Mouse (Mus musculus) embryonic facial prominence, embryonic 14.5 days (tissue): ENCODE data around the gene Mtf2. TPM values are rescaled to one million over a fixed set of nuclear protein-coding genes. Genes with fewer than 3 reads are reported as not detected.
"Not testable (repeated sequence)": the region's sequence is repeated elsewhere in the genome, so short reads cannot be mapped to it uniquely, and the experiment has no call there.

Experiments used
- ATAC-seq: fragments of 200-750 bp; cut with Nextera tagmentation; 2 replicates; pipeline ENCODE4 v1.8.0; 2017; ENCODE audit warnings: low read depth, moderate number of reproducible peaks, moderate TSS enrichment
- DNase-seq: peaks from one replicate; pipeline ENCODE4 v3.0.0-alpha.2; 2015; ENCODE audit warnings: low spot score
- H3K27ac ChIP-seq: fragments of 300-500 bp; sonication (generic); replicated peaks from 2 replicates; pipeline ENCODE4 v1.5.1; 2014; ENCODE audit warnings: low read depth, mild to moderate bottlenecking, low read length, moderate library complexity
- H3K27me3 ChIP-seq: fragments of 300-500 bp; sonication (generic); replicated peaks from 2 replicates; pipeline ENCODE4 v1.6.1; 2014; ENCODE audit warnings: low read length; ENCODE audit not compliant: control insufficient read depth, insufficient read depth
- H3K36me3 ChIP-seq: fragments of 300-500 bp; sonication (generic); 2 replicates; pipeline ENCODE4 v1.6.1; 2014; ENCODE audit warnings: low read length, mixed read lengths; ENCODE audit not compliant: control insufficient read depth, insufficient read depth
- H3K4me1 ChIP-seq: fragments of 300-500 bp; sonication (generic); 2 replicates; pipeline ENCODE4 v1.6.1; 2014; ENCODE audit warnings: antibody characterized with exemption, low read length; ENCODE audit not compliant: control insufficient read depth, insufficient read depth
- H3K4me2 ChIP-seq: fragments of 300-500 bp; sonication (generic); 2 replicates; pipeline ENCODE4 v1.6.1; 2014; ENCODE audit warnings: low read depth, mild to moderate bottlenecking, low read length, moderate library complexity, mixed read lengths
- H3K4me3 ChIP-seq: fragments of 300-500 bp; sonication (generic); 2 replicates; pipeline ENCODE4 v1.5.1; 2014; ENCODE audit warnings: low read depth, mild to moderate bottlenecking, low read length
- H3K9ac ChIP-seq: fragments of 300-500 bp; sonication (generic); 2 replicates; pipeline ENCODE4 v1.6.1; 2014; ENCODE audit warnings: low read depth, mild to moderate bottlenecking, low read length, moderate library complexity, mixed read lengths
- H3K9me3 ChIP-seq: fragments of 300-500 bp; sonication (generic); 2 replicates; pipeline ENCODE4 v1.6.1; 2016; ENCODE audit warnings: low read length; ENCODE audit not compliant: control insufficient read depth
- WGBS: fragments of 180-500 bp; shearing (Covaris S2); extraction: QIAGEN DNeasy Blood & Tissue Kit; methylation state at CpG from one replicate; pipeline ENCODE4 v1.1.7; 2014; 5-methylcytosine and 5-hydroxymethylcytosine counted together
- polyA plus RNA-seq: library from polyadenylated mRNA; unstranded; fragments of >200 nt; fragmentation: Nextera tagmentation; extraction: Ambion mirVana; gene quantifications from 2 replicates; pipeline ENCODE4 v1.2.1, GENCODE M21; 2014

Gene Mtf2
- polyA plus RNA-seq, 1 experiment from 2014 or later: 84.3 TPM

GRCm38 (mm10) chr5:108034194-108034593, 31.3 kb upstream of the Mtf2 start:
- H3K4me1 ChIP-seq: no peaks in the 10 kb centered on the region
- no peaks in the 10 kb centered on the region for H3K27me3 ChIP-seq
- H3K9ac ChIP-seq: no peak overlapping the region
- H3K4me3 ChIP-seq: no peak overlapping the region
- no peaks in the 10 kb centered on the region; the same call in 1 of the 2 replicates for H3K9me3 ChIP-seq
- 39% methylated on average over 3 of the region's 4 CpGs for WGBS
- H3K4me2 ChIP-seq: no peak overlapping the region
- ATAC-seq (no peak), DNase-seq (peak; percentile 82)
- no peaks in the 10 kb centered on the region for H3K36me3 ChIP-seq
- H3K27ac ChIP-seq: no peak overlapping the region

GRCm38 (mm10) chr5:108035523-108035922, 30.0 kb upstream of the Mtf2 start:
- ATAC-seq (peak; percentile 32; the same call in 1 of the 2 replicates), DNase-seq (peak; percentile 23)
- Histone ChIP-seq H3K4me3 (no peak overlapping the region), H3K27me3 (no peaks in the 10 kb centered on the region), H3K36me3 (no peaks in the 10 kb centered on the region), H3K4me2 (no peak overlapping the region), H3K4me1 (no peaks in the 10 kb centered on the region), H3K27ac (no peak overlapping the region), H3K9me3 (no peaks in the 10 kb centered on the region), H3K9ac (no peak overlapping the region)
- WGBS: 36% methylated on average over 2 of the region's 2 CpGs

GRCm38 (mm10) chr5:108042061-108042460, 23.4 kb upstream of the Mtf2 start:
- WGBS: 77% methylated on average over 5 of the region's 5 CpGs
- Histone ChIP-seq H3K27me3 (no peaks in the 10 kb centered on the region), H3K9ac (no peak overlapping the region), H3K27ac (no peak overlapping the region), H3K9me3 (no peaks in the 10 kb centered on the region), H3K4me2 (no peak overlapping the region), H3K36me3 (no peaks in the 10 kb centered on the region), H3K4me1 (no peaks in the 10 kb centered on the region), H3K4me3 (no peak overlapping the region)
- DNase-seq (no peak), ATAC-seq (no peak)

GRCm38 (mm10) chr5:108043908-108044307, 21.6 kb upstream of the Mtf2 start:
- Histone ChIP-seq H3K9ac (no peak overlapping the region), H3K9me3 (no peaks in the 10 kb centered on the region), H3K4me3 (no peak overlapping the region), H3K27ac (no peak overlapping the region), H3K36me3 (no peaks in the 10 kb centered on the region), H3K4me1 (no peaks in the 10 kb centered on the region), H3K4me2 (no peak overlapping the region), H3K27me3 (no peaks in the 10 kb centered on the region)
- DNase-seq (peak; percentile 28), ATAC-seq (no peak)
- 22% methylated on average over 1 of the region's 1 CpGs for WGBS

- Histone ChIP-seq H3K4me2 (no peak overlapping the region), H3K9me3 (no peaks in the 10 kb centered on the region), H3K9ac (no peak overlapping the region), H3K4me1 (no peaks in the 10 kb centered on the region), H3K36me3 (no peaks in the 10 kb centered on the region), H3K27ac (no peak overlapping the region), H3K4me3 (no peak overlapping the region), H3K27me3 (no peaks in the 10 kb centered on the region)
- peak; percentile 53; the same call in 1 of the 2 replicates for ATAC-seq
- WGBS: 4% methylated on average over 3 of the region's 3 CpGs
- peak; percentile 40 for DNase-seq
Measured at GRCm38 (mm10) chr5:108049711-108050268, 15.7 kb upstream of the Mtf2 start.

- no peak overlapping the region for H3K9ac ChIP-seq
- ATAC-seq (no peak), DNase-seq (no peak)
- H3K4me1 ChIP-seq: no peaks in the 10 kb centered on the region
- H3K4me2 ChIP-seq: no peak overlapping the region
- H3K27ac ChIP-seq: no peak overlapping the region
- no peak overlapping the region for H3K4me3 ChIP-seq
- no peaks in the 10 kb centered on the region for H3K9me3 ChIP-seq
- 78% methylated on average over 2 of the region's 2 CpGs for WGBS
- no peaks in the 10 kb centered on the region for H3K27me3 ChIP-seq
- H3K36me3 ChIP-seq: no peaks in the 10 kb centered on the region
Measured at GRCm38 (mm10) chr5:108051026-108051425, 14.4 kb upstream of the Mtf2 start.

GRCm38 (mm10) chr5:108051727-108052126, 13.7 kb upstream of the Mtf2 start:
- not testable (repeated sequence) for H3K9me3 ChIP-seq, ATAC-seq, H3K4me2 ChIP-seq, H3K36me3 ChIP-seq, H3K9ac ChIP-seq, H3K27ac ChIP-seq, H3K27me3 ChIP-seq, DNase-seq, H3K4me1 ChIP-seq, H3K4me3 ChIP-seq
- WGBS: 93% methylated on average over 9 of the region's 9 CpGs

- Histone ChIP-seq H3K27ac (no peak overlapping the region), H3K9me3 (no peaks in the 10 kb centered on the region), H3K9ac (no peak overlapping the region), H3K4me1 (no peaks in the 10 kb centered on the region), H3K27me3 (no peaks in the 10 kb centered on the region), H3K4me2 (no peak overlapping the region), H3K4me3 (no peak overlapping the region), H3K36me3 (no peaks in the 10 kb centered on the region)
- WGBS: 90% methylated on average over 1 of the region's 1 CpGs
- no peak for DNase-seq
- ATAC-seq: no peak
Measured at GRCm38 (mm10) chr5:108052200-108052599, 13.3 kb upstream of the Mtf2 start.

GRCm38 (mm10) chr5:108053566-108053965, 11.9 kb upstream of the Mtf2 start:
- 86% methylated on average over 6 of the region's 6 CpGs for WGBS
- H3K4me3 ChIP-seq: no peak overlapping the region
- no peaks in the 10 kb centered on the region for H3K36me3 ChIP-seq
- no peaks in the 10 kb centered on the region for H3K9me3 ChIP-seq
- H3K4me1 ChIP-seq: no peaks in the 10 kb centered on the region
- no peak overlapping the region for H3K27ac ChIP-seq
- H3K27me3 ChIP-seq: no peaks in the 10 kb centered on the region
- no peak for ATAC-seq
- no peak for DNase-seq
- H3K9ac ChIP-seq: no peak overlapping the region
- H3K4me2 ChIP-seq: no peak overlapping the region
